Mouse (Mus musculus) intestine, embryonic 14.5 days (tissue): ENCODE data around the gene Akap14. TPM values are rescaled to one million over a fixed set of nuclear protein-coding genes. Genes with fewer than 3 reads are reported as not detected.
A peak's percentile ranks its signal among the peaks of the same experiment; 100 is the strongest.

Source experiments
- ATAC-seq: fragments of 200-750 bp; cut with Nextera tagmentation; replicated peaks from 2 replicates; pipeline ENCODE4 v1.8.0; 2017; ENCODE audit warnings: low read depth, moderate number of reproducible peaks, moderate TSS enrichment, moderate library complexity; ENCODE audit not compliant: low FRiP score, low TSS enrichment
- DNase-seq: peaks from one replicate; pipeline ENCODE4 v3.0.0-alpha.2; 2018; ENCODE audit warnings: low spot score
- H3K27ac ChIP-seq: fragments of 300-500 bp; sonication (generic); 2 replicates; pipeline ENCODE4 v1.5.1; 2014; ENCODE audit warnings: low read depth, mild to moderate bottlenecking, control low read depth
- H3K27me3 ChIP-seq: fragments of 300-500 bp; sonication (generic); replicated peaks from 2 replicates; pipeline ENCODE4 v1.6.1; 2014; ENCODE audit warnings: low read length, control low read depth; ENCODE audit not compliant: control insufficient read depth, insufficient read depth
- H3K36me3 ChIP-seq: fragments of 300-500 bp; sonication (generic); 2 replicates; pipeline ENCODE4 v1.6.1; 2014; ENCODE audit warnings: low read length, control low read depth; ENCODE audit not compliant: control insufficient read depth, insufficient read depth
- H3K4me1 ChIP-seq: fragments of 300-500 bp; sonication (generic); replicated peaks from 2 replicates; pipeline ENCODE4 v1.6.1; 2014; ENCODE audit warnings: low read length, control low read depth, mixed read lengths; ENCODE audit not compliant: control insufficient read depth, insufficient read depth
- H3K4me2 ChIP-seq: fragments of 300-500 bp; sonication (generic); 2 replicates; pipeline ENCODE4 v1.6.1; 2014; ENCODE audit warnings: low read length
- H3K4me3 ChIP-seq: fragments of 300-500 bp; sonication (generic); 2 replicates; pipeline ENCODE4 v1.5.1; 2014; ENCODE audit warnings: low read depth, low read length, control low read depth, mixed read lengths
- H3K9ac ChIP-seq: fragments of 300-500 bp; sonication (generic); 2 replicates; pipeline ENCODE4 v1.6.1; 2014; ENCODE audit warnings: mild to moderate bottlenecking, low read length
- H3K9me3 ChIP-seq: fragments of 300-500 bp; sonication (generic); 2 replicates; pipeline ENCODE4 v1.6.1; 2016; ENCODE audit warnings: low read length, control low read depth; ENCODE audit not compliant: control insufficient read depth
- WGBS: fragments of 180-500 bp; shearing (Covaris S2); extraction: QIAGEN DNeasy Blood & Tissue Kit; methylation state at CpG from one replicate; pipeline ENCODE4 v1.1.7; 2014; 5-methylcytosine and 5-hydroxymethylcytosine counted together
- polyA plus RNA-seq: library from polyadenylated mRNA; unstranded; fragments of >200 nt; fragmentation: Nextera tagmentation; extraction: Ambion mirVana; gene quantifications from 2 replicates; pipeline ENCODE4 v1.2.1, GENCODE M21; 2014

The Akap14 gene
- polyA plus RNA-seq, 1 experiment from 2014 or later: not detected

DNA sequence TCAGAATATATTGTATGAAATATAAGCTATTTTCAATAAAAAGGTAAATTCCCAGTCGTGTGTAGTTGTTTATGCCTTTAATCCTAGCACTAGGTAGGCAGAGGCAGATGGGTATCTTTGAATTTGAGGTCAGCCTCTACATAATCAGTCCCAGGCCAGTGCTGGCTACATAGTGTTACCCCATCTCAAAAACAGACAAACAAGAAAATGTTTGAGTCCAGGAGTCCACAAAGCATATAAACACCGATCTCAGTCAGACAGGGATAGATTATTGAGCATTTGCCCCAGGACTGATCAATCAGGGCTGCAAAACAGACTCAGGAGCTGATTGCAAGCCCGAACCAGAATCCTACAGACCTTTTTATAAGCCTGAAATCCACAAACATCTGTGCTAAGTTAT lies 49.1 kb downstream of the Akap14 start:
- whole genome bisulfite sequencing: 61% methylated on average over 3 of the region's 3 CpGs
- Histone ChIP-seq H3K4me1 (no peaks in the 10 kb centered on the region), H3K27ac (no peak overlapping the region), H3K4me2 (no peak overlapping the region), H3K9ac (no peak overlapping the region), H3K27me3 (no peaks in the 10 kb centered on the region), H3K9me3 (no peaks in the 10 kb centered on the region), H3K36me3 (no peaks in the 10 kb centered on the region), H3K4me3 (no peak overlapping the region)
- ATAC-seq (no peak), DNase-seq (no peak)

- Histone ChIP-seq H3K9ac (no peak overlapping the region), H3K36me3 (no peaks in the 10 kb centered on the region), H3K4me2 (no peak overlapping the region), H3K27me3 (no peaks in the 10 kb centered on the region), H3K27ac (no peak overlapping the region), H3K4me1 (no peaks in the 10 kb centered on the region), H3K4me3 (no peak overlapping the region), H3K9me3 (no peaks in the 10 kb centered on the region)
- no CpG with 5 or more reads among the region's 5 CpGs for WGBS
- no peak for ATAC-seq
- no peak for DNase-seq
Observed at GRCm38 (mm10) chrX:37117085-37117484, 51.6 kb downstream of the Akap14 start.

- Histone ChIP-seq H3K36me3 (no peaks in the 10 kb centered on the region), H3K9me3 (no peaks in the 10 kb centered on the region), H3K27ac (no peak overlapping the region), H3K27me3 (no peaks in the 10 kb centered on the region), H3K4me1 (no peaks in the 10 kb centered on the region), H3K4me3 (no peak overlapping the region), H3K4me2 (peak overlapping the region; percentile 26), H3K9ac (no peak overlapping the region)
- ATAC-seq: no peak
- DNase-seq: no peak
- WGBS: 84% methylated on average over 4 of the region's 4 CpGs
Observed at GRCm38 (mm10) chrX:37110881-37111193, 57.8 kb downstream of the Akap14 start.

- Histone ChIP-seq H3K4me2 (peak within 1 kb of the TSS; percentile 68), H3K4me3 (peak within 1 kb of the TSS; percentile 57), H3K36me3 (peaks cover 4% of the 10 kb centered on the region; the same call in 1 of the 2 replicates), H3K4me1 (no peaks in the 10 kb centered on the region), H3K9ac (peak within 1 kb of the TSS; percentile 59), H3K9me3 (no peaks in the 10 kb centered on the region), H3K27ac (peak within 1 kb of the TSS; percentile 80), H3K27me3 (no peaks in the 10 kb centered on the region)
- peak; percentile 99 for ATAC-seq
- WGBS: 18% methylated on average over 30 of the region's 30 CpGs
- DNase-seq: peak; percentile 90
Observed at GRCm38 (mm10) chrX:37110193-37110880, 58.3 kb downstream of the Akap14 start, which contains the start of gene Upf3b. Gene Upf3b, minus strand, starts transcription at chrX:37110322.

DNA sequence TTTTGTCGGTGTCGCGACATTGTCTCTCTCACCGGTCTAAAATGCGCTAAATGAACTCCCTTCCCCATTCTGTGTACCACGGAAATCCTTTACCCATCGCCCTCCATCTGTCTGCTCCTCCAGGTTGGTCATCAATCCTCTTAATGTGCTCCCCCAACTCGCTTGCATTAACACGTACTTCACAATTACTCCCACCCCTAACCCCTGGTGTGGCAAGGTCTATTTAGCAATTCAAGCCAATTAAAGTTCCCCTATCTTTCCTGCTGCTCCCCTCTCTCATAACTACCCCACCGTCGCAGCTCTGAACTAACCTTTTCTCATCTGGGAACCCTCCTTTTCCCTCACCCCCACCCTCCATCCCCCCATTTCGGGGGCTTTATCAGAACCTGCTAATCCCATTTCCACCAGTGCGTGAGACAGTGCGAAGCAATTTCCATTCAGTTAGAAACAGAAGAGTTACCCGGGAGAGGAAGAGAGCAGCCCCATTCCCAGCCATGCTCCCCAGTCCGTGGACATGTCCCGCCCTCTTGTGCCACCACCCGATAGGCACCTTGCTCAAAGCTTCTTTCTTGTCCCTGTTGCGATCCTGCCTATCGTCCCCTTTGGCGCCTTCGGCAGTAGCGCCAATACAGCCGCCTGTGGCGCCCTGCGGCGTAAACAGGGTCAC lies 59.0 kb downstream of the Akap14 start:
- H3K27ac ChIP-seq: peak overlapping the region; percentile 80
- WGBS: 9% methylated on average over 27 of the region's 27 CpGs
- H3K27me3 ChIP-seq: no peaks in the 10 kb centered on the region
- H3K9ac ChIP-seq: peak overlapping the region; percentile 59
- H3K4me1 ChIP-seq: no peaks in the 10 kb centered on the region
- ATAC-seq (peak; percentile 54), DNase-seq (no peak)
- H3K9me3 ChIP-seq: no peaks in the 10 kb centered on the region
- H3K4me3 ChIP-seq: peak overlapping the region; percentile 57
- H3K4me2 ChIP-seq: peak overlapping the region; percentile 68
- H3K36me3 ChIP-seq: peaks cover 5% of the 10 kb centered on the region; the same call in 1 of the 2 replicates

- WGBS: 84% methylated on average over 2 of the region's 2 CpGs
- Histone ChIP-seq H3K4me2 (no peak overlapping the region), H3K4me1 (no peaks in the 10 kb centered on the region), H3K4me3 (no peak overlapping the region), H3K9ac (no peak overlapping the region), H3K27ac (no peak overlapping the region), H3K27me3 (no peaks in the 10 kb centered on the region), H3K9me3 (no peaks in the 10 kb centered on the region), H3K36me3 (peaks cover 18% of the 10 kb centered on the region; the same call in 1 of the 2 replicates)
- ATAC-seq (no peak), DNase-seq (no peak)
Observed at GRCm38 (mm10) chrX:37103826-37104225, 64.8 kb downstream of the Akap14 start.

Other genes with a start within 250 kb of the Akap14 start
- gene Sept6, start 177.0 kb downstream of the Akap14 start, polyA plus RNA-seq: 19.9 and 21.3 TPM in 2 replicates
- gene Sowahd, start 120.0 kb downstream of the Akap14 start, polyA plus RNA-seq: 0.11 TPM in 1 of 2 replicates, not detected in the other
- 637 and 732 TPM in 2 replicates for gene Rpl39, start 83.4 kb downstream of the Akap14 start, polyA plus RNA-seq
- gene Upf3b, start 58.5 kb downstream of the Akap14 start, polyA plus RNA-seq: 16.7 and 18.6 TPM in 2 replicates
- gene Nkap, start 42.0 kb downstream of the Akap14 start, polyA plus RNA-seq: 15.1 and 16.4 TPM in 2 replicates
- gene Ndufa1, start 22.3 kb upstream of the Akap14 start, polyA plus RNA-seq: 412 and 460 TPM in 2 replicates
- 10.0 and 10.4 TPM in 2 replicates for gene Rnf113a1, start 22.4 kb upstream of the Akap14 start, polyA plus RNA-seq
- not detected in 2 replicates for gene Gm9, start 42.2 kb upstream of the Akap14 start, polyA plus RNA-seq
- gene Rhox1, start 53.4 kb upstream of the Akap14 start, polyA plus RNA-seq: not detected in 2 replicates
- gene Rhox2a, start 76.1 kb upstream of the Akap14 start, polyA plus RNA-seq: not detected in 2 replicates
- gene Rhox3a, start 81.1 kb upstream of the Akap14 start, polyA plus RNA-seq: not detected in 2 replicates
- gene Rhox4a, start 96.5 kb upstream of the Akap14 start, polyA plus RNA-seq: not detected in 2 replicates
- gene Rhox3a2, start 211.2 kb upstream of the Akap14 start, polyA plus RNA-seq: not detected in 2 replicates
- not detected in 2 replicates for gene Rhox4a2, start 222.0 kb upstream of the Akap14 start, polyA plus RNA-seq
- gene Rhox2b, start 243.2 kb upstream of the Akap14 start, polyA plus RNA-seq: not detected in 2 replicates